Mouse (Mus musculus): ENCODE data around the gene Ydjc. TPM values are rescaled to one million over a fixed set of nuclear protein-coding genes. Genes with fewer than 3 reads are reported as not detected.
A peak's percentile ranks its signal among the peaks of the same experiment; 100 is the strongest.

Gene Ydjc
- total and polyA plus RNA-seq, 3 experiments, result 56.7 to 68.5 TPM; not detected in 1

GRCm38 (mm10) chr16:17193823-17194222 lies 49.4 kb downstream of the Ydjc start:
- Histone ChIP-seq H3K36me3 (ENCODE audit: control insufficient read depth in 1 of 2, insufficient read depth in 2 of 2, low read length in 2 of 2) (peaks cover 15 to 25% of the 10 kb centered on the region in 2 experiments), H3K79me2 (ENCODE audit: control insufficient read depth, insufficient read depth, low read length, poor library complexity) (peaks cover 78% of the 10 kb centered on the region), H3K27me3 (ENCODE audit: control insufficient read depth in 1 of 2, insufficient read depth in 2 of 2, low read length in 2 of 2) (no peaks in the 10 kb centered on the region), H3K9me3 (replicated peaks; ENCODE audit: insufficient read depth, low read length) (no peaks in the 10 kb centered on the region), H3K27ac (ENCODE audit: control insufficient read depth, low read depth, low read length) (no peak overlapping the region), H3K4me1 (ENCODE audit: control insufficient read depth in 1 of 2, insufficient read depth in 2 of 2, low read length in 2 of 2) (peaks cover 2 to 4% of the 10 kb centered on the region in 2 experiments; a peak in 1 of 4 replicates), H3K4me3 (ENCODE audit: control insufficient read depth in 1 of 2, insufficient read depth in 1 of 2, low read depth in 2 of 2, low read length in 2 of 2) (no peak overlapping the region), H3K9ac (ENCODE audit: control insufficient read depth, low read depth, low read length, poor library complexity, severe bottlenecking) (no peak overlapping the region)
- DNase-seq (ENCODE audit: low read depth, low spot score), result no peak
- 0 out of 2 replicates have a peak, but pooled peaks have one; percentile 18 for TF ChIP-seq MAFK (IDR thresholded peaks at IDR 0.05; ENCODE audit: borderline replicate concordance, low read depth, low read length)
- no peak for TF ChIP-seq EP300 (IDR thresholded peaks at IDR 0.05; ENCODE audit: low read depth in 1 of 2, low read length in 2 of 2)
- TF ChIP-seq MEF2A (IDR thresholded peaks at IDR 0.05; ENCODE audit: extremely low read depth, insufficient replicate concordance, low read depth, low read length, poor library complexity, severe bottlenecking), result no peak
- TF ChIP-seq POLR2AphosphoS5 (IDR thresholded peaks at IDR 0.05; ENCODE audit: borderline replicate concordance, low read depth, low read length), result no peak
- TF ChIP-seq TBP (IDR thresholded peaks at IDR 0.05; ENCODE audit: low read depth, low read length), result no peak
- no peak for TF ChIP-seq ZKSCAN1 (IDR thresholded peaks at IDR 0.05; ENCODE audit: low read depth, low read length)
- TF ChIP-seq MAX (IDR thresholded peaks at IDR 0.05; ENCODE audit: low read length), result no peak

GRCm38 (mm10) chr16:17200121-17200952 lies 55.9 kb downstream of the Ydjc start:
- peak; percentile 63 for DNase-seq (ENCODE audit: low read depth, low spot score)
- Histone ChIP-seq H3K36me3 (ENCODE audit: control insufficient read depth in 1 of 2, insufficient read depth in 2 of 2, low read length in 2 of 2) (peaks cover 11 to 31% of the 10 kb centered on the region in 2 experiments), H3K9ac (ENCODE audit: control insufficient read depth, low read depth, low read length, poor library complexity, severe bottlenecking) (peak overlapping the region; percentile 95), H3K79me2 (ENCODE audit: control insufficient read depth, insufficient read depth, low read length, poor library complexity) (peaks cover 48% of the 10 kb centered on the region), H3K27ac (ENCODE audit: control insufficient read depth, low read depth, low read length) (peak overlapping the region; percentile 60), H3K4me1 (ENCODE audit: control insufficient read depth in 1 of 2, insufficient read depth in 2 of 2, low read length in 2 of 2) (peaks cover 13 to 14% of the 10 kb centered on the region in 2 experiments), H3K9me3 (replicated peaks; ENCODE audit: insufficient read depth, low read length) (no peaks in the 10 kb centered on the region), H3K4me3 (ENCODE audit: control insufficient read depth in 1 of 2, insufficient read depth in 1 of 2, low read depth in 2 of 2, low read length in 2 of 2) (peak overlapping the region; percentile 85), H3K27me3 (ENCODE audit: control insufficient read depth in 1 of 2, insufficient read depth in 2 of 2, low read length in 2 of 2) (no peaks in the 10 kb centered on the region)
- TF ChIP-seq GATA1 (IDR thresholded peaks at IDR 0.05; ENCODE audit: low read depth, low read length) (peak; percentile 82), E2F4 (IDR thresholded peaks at IDR 0.05; ENCODE audit: borderline replicate concordance, low read depth, low read length) (no peak), POLR2AphosphoS5 (IDR thresholded peaks at IDR 0.05; ENCODE audit: borderline replicate concordance, low read depth, low read length) (no peak), JUND (IDR thresholded peaks at IDR 0.05; ENCODE audit: low read depth, low read length) (no peak), ZC3H11A (IDR thresholded peaks at IDR 0.05; ENCODE audit: low read depth, low read length) (no peak), CHD2 (IDR thresholded peaks at IDR 0.05; ENCODE audit: low read length) (no peak), EP300 (IDR thresholded peaks at IDR 0.05; ENCODE audit: low read depth in 1 of 2, low read length in 2 of 2) (no peak), BHLHE40 (IDR thresholded peaks at IDR 0.05; ENCODE audit: borderline replicate concordance, low read depth, low read length) (no peak), UBTF (IDR thresholded peaks at IDR 0.05; ENCODE audit: borderline replicate concordance, insufficient read depth, low read depth, low read length) (no peak), ZNF384 (IDR thresholded peaks at IDR 0.05; ENCODE audit: low read depth, low read length) (no peak), POLR2AphosphoS2 (IDR thresholded peaks at IDR 0.05; ENCODE audit: low read length) (0 out of 2 replicates have a peak, but pooled peaks have one; percentile 22), KAT2A (conservative IDR thresholded peaks at IDR 0.05; ENCODE audit: low read depth, low read length) (no peak), SMC3 (IDR thresholded peaks at IDR 0.05; ENCODE audit: low read depth, low read length) (no peak), USF2 (IDR thresholded peaks at IDR 0.05; ENCODE audit: borderline replicate concordance in 1 of 2, insufficient read depth in 1 of 2, low read depth in 1 of 2, low read length in 2 of 2) (no peak), ELF1 (IDR thresholded peaks at IDR 0.05; ENCODE audit: low read depth, low read length) (peak; percentile 48; the same call in 1 of the 2 replicates), ZKSCAN1 (IDR thresholded peaks at IDR 0.05; ENCODE audit: low read depth, low read length) (no peak), MXI1 (IDR thresholded peaks at IDR 0.05; ENCODE audit: low read depth, low read length) (peak; percentile 42), HCFC1 (IDR thresholded peaks at IDR 0.05; ENCODE audit: low read depth, low read length) (peak; percentile 28; the same call in 1 of the 2 replicates), MAFK (IDR thresholded peaks at IDR 0.05; ENCODE audit: borderline replicate concordance, low read depth, low read length) (no peak), TBP (IDR thresholded peaks at IDR 0.05; ENCODE audit: low read depth, low read length) (0 out of 2 replicates have a peak, but pooled peaks have one; percentile 29), SIN3A (IDR thresholded peaks at IDR 0.05; ENCODE audit: low read length) (peak; percentile 44; the same call in 1 of the 2 replicates), RAD21 (IDR thresholded peaks at IDR 0.05; ENCODE audit: low read depth, low read length) (no peak)

All from MEL (cell line).